In the genomic region with DNA sequence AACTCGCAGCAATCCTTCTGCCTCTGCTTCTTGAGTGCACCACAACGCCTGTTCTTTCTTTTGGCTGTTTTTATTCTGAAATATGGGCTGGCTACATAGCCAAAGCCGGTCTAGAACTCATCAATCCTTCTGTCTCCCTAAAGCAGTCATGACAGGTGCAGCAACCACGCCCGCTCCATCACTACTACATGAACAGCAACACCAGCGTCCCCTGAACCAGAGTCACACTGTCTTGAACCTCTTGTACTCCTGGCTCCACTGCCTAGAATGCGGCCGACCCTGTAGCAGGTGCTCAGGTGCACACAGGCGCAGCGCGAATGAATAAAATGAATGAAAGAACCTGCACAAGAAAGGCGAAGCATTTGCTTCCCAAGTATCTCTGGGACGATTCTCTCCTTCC, we compare ENCODE assay signal across 8 mouse cellular contexts. TPM values are rescaled to one million over a fixed set of nuclear protein-coding genes. Genes with fewer than 3 reads are reported as not detected.
A peak's percentile ranks its signal among the peaks of the same experiment; 100 is the strongest.
DNase-seq lines count a peak whose midpoint lies in the region; ATAC-seq and TF ChIP-seq lines count a peak whose summit lies in the region.

No protein-coding gene starts in this region.

- peak; percentile 12 for DNase-seq in kidney, adult 11 months
- DNase-seq in kidney, postnatal 25 days = no peak
- no peak for DNase-seq in forebrain, postnatal 0 days
- DNase-seq in midbrain, embryonic 11.5 days (ENCODE audit: low spot score, missing footprints) = no peak
- DNase-seq in frontal cortex, postnatal 36 days (ENCODE audit: low spot score in 2 of 2) = no peak
- DNase-seq in layer of hippocampus, adult 9-10 months (ENCODE audit: low spot score) = no peak
- DNase-seq in left cerebral cortex, adult 8-10 months (ENCODE audit: low spot score in 2 of 2) = no peak

- ATAC-seq in forebrain, postnatal 0 days = peak; percentile 12
- ATAC-seq in midbrain, embryonic 11.5 days (ENCODE audit: low FRiP score) = peak; percentile 22

- H3K9me3 ChIP-seq in forebrain, postnatal 0 days (ENCODE audit: low read length) = no peaks in the 10 kb centered on the region
- H3K9me3 ChIP-seq in midbrain, embryonic 11.5 days (ENCODE audit: control insufficient read depth, low read length) = no peaks in the 10 kb centered on the region

- H3K4me3 ChIP-seq in bone marrow, adult 2 months (replicated peaks; ENCODE audit: control insufficient read depth, low read depth, low read length) = peak overlapping the region; percentile 94
- peak overlapping the region; percentile 88 for H3K4me3 ChIP-seq in forebrain, postnatal 0 days (ENCODE audit: low read depth, low read length)
- peak overlapping the region; percentile 72 for H3K4me3 ChIP-seq in midbrain, embryonic 11.5 days (ENCODE audit: low read depth, low read length)

- no peaks in the 10 kb centered on the region; the same call in 1 of the 2 replicates for H3K4me1 ChIP-seq in bone marrow, adult 2 months (ENCODE audit: control insufficient read depth, insufficient read depth, low read length)
- peaks cover 14% of the 10 kb centered on the region for H3K4me1 ChIP-seq in forebrain, postnatal 0 days (ENCODE audit: insufficient read depth)
- H3K4me1 ChIP-seq in midbrain, embryonic 11.5 days (ENCODE audit: control insufficient read depth, insufficient read depth, low read length) = peaks cover 16% of the 10 kb centered on the region

- TF ChIP-seq POLR2A in bone marrow, adult 2 months (IDR thresholded peaks at IDR 0.05; ENCODE audit: borderline replicate concordance, control insufficient read depth, low read depth, low read length) = no peak

- peak overlapping the region; percentile 65 for H3K4me2 ChIP-seq in forebrain, postnatal 0 days (ENCODE audit: low read depth)
- peak overlapping the region; percentile 74 for H3K4me2 ChIP-seq in midbrain, embryonic 11.5 days

- peaks cover 47% of the 10 kb centered on the region for H3K36me3 ChIP-seq in forebrain, postnatal 0 days (ENCODE audit: insufficient read depth)
- H3K36me3 ChIP-seq in midbrain, embryonic 11.5 days (ENCODE audit: control insufficient read depth, insufficient read depth, low read length) = peaks cover 8% of the 10 kb centered on the region; the same call in 1 of the 2 replicates

- H3K27me3 ChIP-seq in forebrain, postnatal 0 days (ENCODE audit: insufficient read depth, low read length) = no peaks in the 10 kb centered on the region
- no peaks in the 10 kb centered on the region for H3K27me3 ChIP-seq in midbrain, embryonic 11.5 days (ENCODE audit: control insufficient read depth, insufficient read depth, low read length)

- no peak overlapping the region; the same call in 1 of the 2 replicates for H3K27ac ChIP-seq in bone marrow, adult 2 months (ENCODE audit: control insufficient read depth, insufficient read depth, low read depth, low read length, poor library complexity)
- H3K27ac ChIP-seq in forebrain, postnatal 0 days (ENCODE audit: low read depth, low read length) = peak overlapping the region; percentile 95
- peak overlapping the region; percentile 65; the same call in 1 of the 2 replicates for H3K27ac ChIP-seq in midbrain, embryonic 11.5 days (ENCODE audit: low read depth, low read length)

- no peak for TF ChIP-seq CTCF in bone marrow, adult 2 months (IDR thresholded peaks at IDR 0.05; ENCODE audit: control insufficient read depth, insufficient read depth, low read length)
- TF ChIP-seq CTCF in forebrain, postnatal 0 days (IDR thresholded peaks at IDR 0.05; ENCODE audit: low read depth) = no peak

- 11% methylated on average over 13 of the region's 13 CpGs for WGBS in bone marrow, adult 2 months
- 6% methylated on average over 13 of the region's 13 CpGs for WGBS in forebrain, postnatal 0 days
- 6% methylated on average over 13 of the region's 13 CpGs for WGBS in midbrain, embryonic 11.5 days

- H3K9ac ChIP-seq in forebrain, postnatal 0 days = peak overlapping the region; percentile 85
- H3K9ac ChIP-seq in midbrain, embryonic 11.5 days (ENCODE audit: low read length) = peak overlapping the region; percentile 86

RNA-seq across cellular contexts. Expression of gene Sugp2, which starts 0.4 kb away (rescaled TPM):
- 89.1 and 192 TPM in 2 replicates for polyA plus RNA-seq in bone marrow, adult 2 months (2011; ENCODE audit: insufficient read depth, insufficient read length, low replicate concordance, missing spikeins)
- total RNA-seq in forebrain, postnatal 0 days (2014; rRNA removed) = 119 and 129 TPM in 2 replicates
- polyA plus RNA-seq in forebrain, postnatal 0 days (2015; fragmentation: Nextera tagmentation; extraction: Ambion mirVana) = 50.9 and 65.0 TPM in 2 replicates
- 42.4 and 47.5 TPM in 2 replicates for polyA plus RNA-seq in midbrain, embryonic 11.5 days (2014; fragmentation: Nextera tagmentation; extraction: Ambion mirVana)
- 100 to 1,000 TPM; 102 to 121 (median 111) TPM for total RNA-seq in left cerebral cortex, adult 8-10 months (2022)

RNA-seq across cellular contexts. Expression of gene Armc6, which starts 0.7 kb away (rescaled TPM):
- polyA plus RNA-seq in bone marrow, adult 2 months (2011; ENCODE audit: insufficient read depth, insufficient read length, low replicate concordance, missing spikeins) = 2.9 and 9.8 TPM in 2 replicates
- total RNA-seq in forebrain, postnatal 0 days (2014; rRNA removed) = 108 and 136 TPM in 2 replicates
- polyA plus RNA-seq in forebrain, postnatal 0 days (2015; fragmentation: Nextera tagmentation; extraction: Ambion mirVana) = 119 and 122 TPM in 2 replicates
- polyA plus RNA-seq in midbrain, embryonic 11.5 days (2014; fragmentation: Nextera tagmentation; extraction: Ambion mirVana) = 27.3 and 31.1 TPM in 2 replicates
- total RNA-seq in left cerebral cortex, adult 8-10 months (2022) = 10 to 100 TPM; 33.6 to 44.9 (median 40.5) TPM

RNA-seq across cellular contexts. Expression of gene Slc25a42, which starts 21.5 kb away (rescaled TPM):
- 7.1 and 10.9 TPM in 2 replicates for polyA plus RNA-seq in bone marrow, adult 2 months (2011; ENCODE audit: insufficient read depth, insufficient read length, low replicate concordance, missing spikeins)
- 11.7 and 12.0 TPM in 2 replicates for total RNA-seq in forebrain, postnatal 0 days (2014; rRNA removed)
- 4.6 and 6.2 TPM in 2 replicates for polyA plus RNA-seq in forebrain, postnatal 0 days (2015; fragmentation: Nextera tagmentation; extraction: Ambion mirVana)
- polyA plus RNA-seq in midbrain, embryonic 11.5 days (2014; fragmentation: Nextera tagmentation; extraction: Ambion mirVana) = 1.6 and 2.1 TPM in 2 replicates
- total RNA-seq in left cerebral cortex, adult 8-10 months (2022) = 10 to 100 TPM; 30.4 to 36.5 (median 34.9) TPM

RNA-seq across cellular contexts. Expression of gene Homer3, which starts 49.0 kb away (rescaled TPM):
- polyA plus RNA-seq in bone marrow, adult 2 months (2011; ENCODE audit: insufficient read depth, insufficient read length, low replicate concordance, missing spikeins) = 12.1 and 25.6 TPM in 2 replicates
- total RNA-seq in forebrain, postnatal 0 days (2014; rRNA removed) = 27.2 and 34.7 TPM in 2 replicates
- 20.2 and 23.9 TPM in 2 replicates for polyA plus RNA-seq in forebrain, postnatal 0 days (2015; fragmentation: Nextera tagmentation; extraction: Ambion mirVana)
- polyA plus RNA-seq in midbrain, embryonic 11.5 days (2014; fragmentation: Nextera tagmentation; extraction: Ambion mirVana) = 50.5 and 61.2 TPM in 2 replicates
- 10 to 100 TPM in 1 of 4 experiments, 1 to 10 TPM in 3; 9.2 to 12.1 (median 9.8) TPM for total RNA-seq in left cerebral cortex, adult 8-10 months (2022)
